Mouse (Mus musculus) lung, postnatal 0 days (tissue): Measurements from ENCODE around the gene Mfap2.

ENCODE experiments used
- CTCF ChIP-seq: IDR thresholded peaks from 2 replicates; pipeline ENCODE4 v1.5.1; 2016; ENCODE audit warnings: antibody characterized with exemption, mild to moderate bottlenecking
- EP300 ChIP-seq: IDR thresholded peaks from 2 replicates; pipeline ENCODE4 v1.6.1; 2016; ENCODE audit warnings: antibody characterized with exemption, mild to moderate bottlenecking, control low read depth

DNA sequence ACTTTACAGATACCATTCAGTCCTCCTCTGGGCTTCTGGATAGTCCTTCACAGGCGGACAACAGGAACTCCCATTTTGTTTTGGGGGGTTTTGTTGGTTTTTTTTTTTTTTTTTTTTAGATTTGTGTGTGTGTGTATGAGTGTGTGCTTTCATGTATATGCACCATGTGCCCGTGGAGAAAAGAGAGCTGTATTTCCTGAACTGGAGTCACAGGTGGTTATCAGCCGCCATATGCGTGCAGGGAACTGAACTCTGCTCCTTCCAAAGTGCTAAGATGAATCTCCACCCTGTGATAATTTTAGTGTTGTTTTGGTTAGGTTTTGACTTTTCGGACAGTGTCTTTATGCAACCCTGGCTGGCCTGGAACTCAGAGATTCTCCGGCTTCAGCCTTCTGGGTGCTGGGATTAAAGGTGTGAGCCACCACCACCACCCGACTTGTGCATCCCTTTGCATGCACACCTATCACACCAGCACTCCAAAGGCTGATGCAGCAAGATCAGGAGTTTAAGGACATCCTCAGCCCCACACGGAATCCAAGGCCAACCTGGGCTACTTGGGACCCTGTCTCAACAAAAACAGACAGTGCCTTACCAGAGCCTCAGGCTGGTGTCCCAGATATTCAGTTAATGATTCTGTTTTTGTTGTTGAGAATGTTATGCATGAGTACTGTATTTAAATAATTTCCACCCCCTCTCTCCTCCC is 47.9 kb upstream of the Mfap2 start:
- TF ChIP-seq CTCF: no peak
- no peak for TF ChIP-seq EP300
